Mouse (Mus musculus): Measurements from ENCODE around the gene 1700017B05Rik. TPM values are rescaled to one million over a fixed set of nuclear protein-coding genes. Genes with fewer than 3 reads are reported as not detected.
A peak's percentile ranks its signal among the peaks of the same experiment; 100 is the strongest.
"Not testable (repeated sequence)": the region's sequence is repeated elsewhere in the genome, so short reads cannot be mapped to it uniquely, and the experiment has no call there.

The 1700017B05Rik gene
- total RNA-seq (2021) = 10 to 100 TPM; 11.5 to 16.7 TPM
- long read RNA-seq, experiment 1, full-length matches to known transcripts = 5 of 14 reads
- long read RNA-seq, experiment 1, partial matches to known transcripts = 8 of 14 reads
- long read RNA-seq, experiment 1, other reads (novel, unspliced or antisense) = 1 of 14 reads
- long read RNA-seq, experiment 2, full-length matches to known transcripts = 7 of 13 reads
- long read RNA-seq, experiment 2, partial matches to known transcripts = 5 of 13 reads
- long read RNA-seq, experiment 2, other reads (novel, unspliced or antisense) = 1 of 13 reads

- intact Hi-C loops (cut with DNase I) = no loop called here
- DNase-seq (ENCODE audit: low spot score in 2 of 2) = peak; percentile 32 to 51
These were observed at the start of gene 1700017B05Rik for GRCm38 (mm10) chr9:57261913-57262794. 1700017B05Rik (minus strand) TSS chr9:57262612.

GRCm38 (mm10) chr9:57310895-57311294 lies 48.5 kb upstream of the 1700017B05Rik start:
- DNase-seq (ENCODE audit: low spot score in 2 of 2) = no peak
- intact Hi-C loops (cut with DNase I) = no loop called here

- no peak for DNase-seq (ENCODE audit: low spot score in 2 of 2)
- intact Hi-C loops (cut with DNase I) = no loop called here
These were observed 46.9 kb upstream of the 1700017B05Rik start for GRCm38 (mm10) chr9:57309353-57309752.

- intact Hi-C loops (cut with DNase I) = no loop called here
- no peak for DNase-seq (ENCODE audit: low spot score in 2 of 2)
These were observed 45.0 kb upstream of the 1700017B05Rik start for GRCm38 (mm10) chr9:57307456-57307855.

GRCm38 (mm10) chr9:57304716-57305115 lies 42.3 kb upstream of the 1700017B05Rik start:
- DNase-seq (ENCODE audit: low spot score in 2 of 2); intact Hi-C loops (cut with DNase I): not testable (repeated sequence)

- no peak for DNase-seq (ENCODE audit: low spot score in 2 of 2)
- intact Hi-C loops (cut with DNase I) = no loop called here
These were observed 41.8 kb upstream of the 1700017B05Rik start for GRCm38 (mm10) chr9:57304251-57304650.

GRCm38 (mm10) chr9:57303356-57303755 lies 40.9 kb upstream of the 1700017B05Rik start:
- intact Hi-C loops (cut with DNase I) = no loop called here
- no peak for DNase-seq (ENCODE audit: low spot score in 2 of 2)

- intact Hi-C loops (cut with DNase I) = no loop called here
- DNase-seq (ENCODE audit: low spot score in 2 of 2) = no peak
These were observed 38.4 kb upstream of the 1700017B05Rik start for GRCm38 (mm10) chr9:57300825-57301224.

- intact Hi-C loops (cut with DNase I) = no loop called here
- DNase-seq (ENCODE audit: low spot score in 2 of 2) = no peak
These were observed 37.5 kb upstream of the 1700017B05Rik start for GRCm38 (mm10) chr9:57299790-57300477.

GRCm38 (mm10) chr9:57297938-57298337 lies 35.5 kb upstream of the 1700017B05Rik start:
- no peak for DNase-seq (ENCODE audit: low spot score in 2 of 2)
- intact Hi-C loops (cut with DNase I) = no loop called here

- intact Hi-C loops (cut with DNase I) = no loop called here
- DNase-seq (ENCODE audit: low spot score in 2 of 2) = no peak
These were observed 33.9 kb upstream of the 1700017B05Rik start for GRCm38 (mm10) chr9:57296277-57296676.

- DNase-seq (ENCODE audit: low spot score in 2 of 2) = no peak
- intact Hi-C loops (cut with DNase I) = no loop called here
These were observed 33.3 kb upstream of the 1700017B05Rik start for GRCm38 (mm10) chr9:57295666-57296065.

GRCm38 (mm10) chr9:57294905-57295304 lies 32.5 kb upstream of the 1700017B05Rik start:
- intact Hi-C loops (cut with DNase I) = no loop called here
- DNase-seq (ENCODE audit: low spot score in 2 of 2) = no peak

GRCm38 (mm10) chr9:57287183-57287582 lies 24.8 kb upstream of the 1700017B05Rik start:
- no peak for DNase-seq (ENCODE audit: low spot score in 2 of 2)
- intact Hi-C loops (cut with DNase I) = no loop called here

GRCm38 (mm10) chr9:57283311-57283710 lies 20.9 kb upstream of the 1700017B05Rik start:
- no peak for DNase-seq (ENCODE audit: low spot score in 2 of 2)
- intact Hi-C loops (cut with DNase I) = no loop called here

GRCm38 (mm10) chr9:57282686-57283085 lies 20.3 kb upstream of the 1700017B05Rik start:
- DNase-seq (ENCODE audit: low spot score in 2 of 2) = no peak
- intact Hi-C loops (cut with DNase I) = no loop called here

- DNase-seq (ENCODE audit: low spot score in 2 of 2) = no peak
- intact Hi-C loops (cut with DNase I) = no loop called here
These were observed 19.1 kb upstream of the 1700017B05Rik start for GRCm38 (mm10) chr9:57281549-57281948.

- intact Hi-C loops (cut with DNase I) = no loop called here
- DNase-seq (ENCODE audit: low spot score in 2 of 2) = no peak
These were observed 17.0 kb upstream of the 1700017B05Rik start for GRCm38 (mm10) chr9:57279441-57279840.

GRCm38 (mm10) chr9:57278268-57278667 lies 15.9 kb upstream of the 1700017B05Rik start:
- intact Hi-C loops (cut with DNase I) = no loop called here
- DNase-seq (ENCODE audit: low spot score in 2 of 2) = no peak

- intact Hi-C loops (cut with DNase I) = no loop called here
- DNase-seq (ENCODE audit: low spot score in 2 of 2) = peak; percentile 47 to 53
These were observed 13.9 kb upstream of the 1700017B05Rik start for GRCm38 (mm10) chr9:57276311-57276710.
